Mouse (Mus musculus): ENCODE results near the gene Stk11ip.

The Stk11ip gene

GRCm38 (mm10) chr1:75541496-75541895, 20.2 kb downstream of the Stk11ip start:
- DNase-seq (ENCODE audit: low spot score): no peak

GRCm38 (mm10) chr1:75544351-75544750, 23.0 kb downstream of the Stk11ip start:
- DNase-seq (ENCODE audit: low spot score): no peak

- peak; percentile 51 for DNase-seq (ENCODE audit: low spot score)
Measured at GRCm38 (mm10) chr1:75545965-75546956, 24.9 kb downstream of the Stk11ip start, which contains the start of gene Slc4a3. Gene Slc4a3, plus strand, starts transcription at chr1:75546266.

GRCm38 (mm10) chr1:75547351-75547750, 26.0 kb downstream of the Stk11ip start:
- DNase-seq (ENCODE audit: low spot score): no peak

GRCm38 (mm10) chr1:75548083-75548482, 26.8 kb downstream of the Stk11ip start:
- DNase-seq (ENCODE audit: low spot score): no peak

GRCm38 (mm10) chr1:75548871-75549270, 27.5 kb downstream of the Stk11ip start:
- no peak for DNase-seq (ENCODE audit: low spot score)

- no peak for DNase-seq (ENCODE audit: low spot score)
Measured at GRCm38 (mm10) chr1:75549289-75550279, 28.3 kb downstream of the Stk11ip start.

GRCm38 (mm10) chr1:75550586-75550985, 29.3 kb downstream of the Stk11ip start:
- no peak for DNase-seq (ENCODE audit: low spot score)

- no peak for DNase-seq (ENCODE audit: low spot score)
Measured at GRCm38 (mm10) chr1:75555680-75556079, 34.4 kb downstream of the Stk11ip start.

- no peak for DNase-seq (ENCODE audit: low spot score)
Measured at GRCm38 (mm10) chr1:75556143-75556781, 34.9 kb downstream of the Stk11ip start.

GRCm38 (mm10) chr1:75557041-75557440, 35.7 kb downstream of the Stk11ip start:
- DNase-seq (ENCODE audit: low spot score): no peak

GRCm38 (mm10) chr1:75558388-75559178, 37.3 kb downstream of the Stk11ip start:
- no peak for DNase-seq (ENCODE audit: low spot score)

- DNase-seq (ENCODE audit: low spot score): peak; percentile 90
Measured at GRCm38 (mm10) chr1:75559212-75559925, 38.0 kb downstream of the Stk11ip start.

GRCm38 (mm10) chr1:75560206-75560913, 39.0 kb downstream of the Stk11ip start:
- DNase-seq (ENCODE audit: low spot score): no peak

- no peak for DNase-seq (ENCODE audit: low spot score)
Measured at GRCm38 (mm10) chr1:75561221-75561897, 40.0 kb downstream of the Stk11ip start.

- DNase-seq (ENCODE audit: low spot score): no peak
Measured at GRCm38 (mm10) chr1:75561898-75562238, 40.5 kb downstream of the Stk11ip start.

GRCm38 (mm10) chr1:75564102-75564501, 42.8 kb downstream of the Stk11ip start:
- DNase-seq (ENCODE audit: low spot score): no peak

- DNase-seq (ENCODE audit: low spot score): no peak
Measured at GRCm38 (mm10) chr1:75564916-75565315, 43.6 kb downstream of the Stk11ip start.

- DNase-seq (ENCODE audit: low spot score): no peak
Measured at GRCm38 (mm10) chr1:75565616-75566015, 44.3 kb downstream of the Stk11ip start.

All from ovary, adult 18-20 months (tissue).